Mouse (Mus musculus) embryo, embryonic 9.5 days (tissue): ENCODE measurements around the gene Dmkn.
A peak's percentile ranks its signal among the peaks of the same experiment; 100 is the strongest.

Source experiments
- DNase-seq: peaks from one replicate; pipeline ENCODE4 v3.0.0-alpha.2; 2017; ENCODE audit errors: extremely low spot score

Gene Dmkn

DNA sequence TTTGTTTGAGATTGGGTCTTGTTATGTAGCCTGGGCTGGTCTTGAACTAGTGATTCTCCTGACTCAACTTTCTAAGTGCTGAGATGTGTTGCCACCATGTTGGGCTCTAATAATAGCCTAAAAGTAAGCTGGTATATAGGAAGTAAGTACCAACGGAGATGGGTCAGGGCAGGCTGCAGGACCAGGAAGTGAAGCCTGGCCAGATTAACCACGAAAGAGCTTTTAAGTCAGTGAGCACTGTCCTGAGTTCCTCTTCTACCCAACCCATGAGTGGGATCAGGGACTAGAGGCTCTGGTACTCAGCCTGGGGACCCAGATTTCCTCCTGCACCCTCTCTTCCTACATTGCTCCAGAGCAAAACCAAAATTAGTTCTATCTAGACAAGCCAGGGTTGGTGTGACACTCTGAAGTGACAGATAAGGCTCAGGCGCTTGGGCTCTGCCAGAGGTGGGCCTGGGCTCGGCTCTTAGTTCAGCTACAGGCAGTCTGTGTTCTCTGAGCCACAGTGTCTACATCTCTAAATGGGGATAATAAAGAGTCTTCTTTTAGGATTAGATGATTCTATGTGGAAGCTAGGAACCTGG, 1.7 kb upstream of the Dmkn start:
- DNase-seq = no peak

DNA sequence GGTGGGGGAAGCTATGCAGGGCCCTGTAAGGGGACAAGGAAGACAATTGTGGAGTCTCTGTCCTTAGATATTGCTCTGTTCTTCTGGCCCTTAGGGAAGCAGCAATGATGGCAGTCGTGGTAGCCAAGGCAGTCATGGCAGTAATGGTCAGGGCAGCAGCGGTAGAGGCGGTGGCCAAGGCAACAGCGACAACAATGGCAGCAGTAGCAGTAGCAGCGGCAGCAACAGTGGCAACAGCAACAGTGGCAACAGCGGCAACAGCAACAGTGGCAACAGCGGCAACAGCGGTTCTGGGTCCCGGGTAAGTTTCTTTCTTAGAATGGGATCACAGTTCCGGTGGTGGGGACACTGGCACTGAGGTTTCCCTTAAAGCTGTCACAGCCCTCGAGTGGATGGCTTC, 1.6 kb downstream of the Dmkn start:
- no peak for DNase-seq

DNA sequence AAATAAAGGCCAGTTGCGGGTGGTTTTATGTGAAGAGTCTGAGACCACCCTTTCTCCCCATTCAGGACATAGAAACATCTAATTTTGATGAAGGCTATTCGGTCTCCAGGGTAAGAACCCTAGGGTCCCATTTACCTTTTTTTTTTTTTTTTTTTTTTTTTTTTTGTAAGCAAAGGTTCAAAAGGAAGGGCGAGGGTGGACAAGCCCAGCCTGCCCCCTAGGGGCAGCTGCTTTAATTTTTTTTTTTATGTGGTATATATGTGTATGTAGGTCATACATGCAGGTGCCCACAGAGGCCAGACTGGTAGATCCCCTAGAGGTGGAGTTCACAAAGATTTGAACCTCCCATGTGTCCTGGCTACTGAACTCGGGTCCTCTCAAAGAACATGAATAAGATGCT, 2.9 kb downstream of the Dmkn start:
- no peak for DNase-seq

DNA sequence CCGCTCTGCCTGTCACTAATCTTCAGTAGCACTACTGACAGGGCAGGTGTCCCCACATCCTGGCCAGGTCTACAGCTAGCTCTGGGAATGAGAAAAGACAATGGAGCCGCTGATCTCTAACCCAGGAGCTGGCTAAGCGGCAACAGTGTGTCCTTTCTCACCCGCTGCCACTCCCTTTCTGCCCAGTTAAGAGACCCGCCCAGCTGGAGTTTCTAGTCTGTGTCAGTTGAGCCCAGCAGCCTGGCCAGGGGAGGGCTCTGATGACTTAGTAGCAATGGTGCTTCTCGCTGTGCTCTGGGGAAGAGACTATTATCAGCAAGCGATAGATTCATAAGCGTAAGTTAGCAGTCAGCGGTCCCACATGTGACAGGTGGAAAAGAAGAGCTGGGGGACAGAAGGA, 5.7 kb downstream of the Dmkn start:
- no peak for DNase-seq

DNA sequence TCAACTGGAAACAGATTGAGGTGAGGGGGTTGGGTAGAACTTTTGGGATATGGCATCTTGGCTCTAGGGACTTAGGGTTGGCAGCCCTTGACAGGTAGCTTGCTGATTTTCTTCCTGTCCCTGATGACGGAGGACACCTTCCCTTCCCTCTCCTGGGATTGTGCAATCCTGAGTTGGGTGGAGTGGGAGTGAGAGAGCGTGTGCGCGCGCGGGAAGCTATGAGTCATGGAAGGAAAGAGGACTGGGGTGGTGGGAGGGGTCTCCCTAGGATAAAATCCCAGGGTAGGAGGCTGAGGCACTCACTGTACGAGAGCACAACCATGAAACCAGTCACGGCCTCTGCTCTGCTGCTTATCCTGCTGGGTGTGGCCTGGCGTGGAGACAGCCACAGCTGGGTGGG, 12.5 kb downstream of the Dmkn start:
- DNase-seq = no peak

DNA sequence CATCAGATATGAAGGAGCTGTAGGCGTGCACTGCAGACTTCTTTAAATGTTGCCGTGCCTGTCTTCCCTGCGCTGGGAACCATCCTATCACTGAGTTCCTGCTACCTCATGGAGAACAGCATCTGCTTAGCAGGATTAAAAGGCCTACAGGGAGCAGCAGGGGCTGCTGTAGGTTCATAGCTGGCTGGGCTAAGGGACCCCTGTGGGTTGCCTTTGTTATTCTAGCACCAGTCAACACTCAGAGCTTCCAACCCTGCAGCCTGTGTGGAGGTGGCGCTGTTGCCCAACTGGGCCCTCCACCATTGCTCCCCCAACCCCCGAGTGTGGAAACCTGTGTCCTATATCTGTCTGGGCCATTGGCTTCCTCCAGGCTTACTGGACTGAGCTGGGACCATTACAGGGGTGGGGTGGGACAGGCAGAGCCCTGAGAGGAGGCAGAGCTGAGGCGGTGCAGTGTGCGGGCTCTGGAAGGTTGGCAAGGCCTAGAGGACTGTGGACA, 13.6 kb downstream of the Dmkn start:
- DNase-seq = no peak

DNA sequence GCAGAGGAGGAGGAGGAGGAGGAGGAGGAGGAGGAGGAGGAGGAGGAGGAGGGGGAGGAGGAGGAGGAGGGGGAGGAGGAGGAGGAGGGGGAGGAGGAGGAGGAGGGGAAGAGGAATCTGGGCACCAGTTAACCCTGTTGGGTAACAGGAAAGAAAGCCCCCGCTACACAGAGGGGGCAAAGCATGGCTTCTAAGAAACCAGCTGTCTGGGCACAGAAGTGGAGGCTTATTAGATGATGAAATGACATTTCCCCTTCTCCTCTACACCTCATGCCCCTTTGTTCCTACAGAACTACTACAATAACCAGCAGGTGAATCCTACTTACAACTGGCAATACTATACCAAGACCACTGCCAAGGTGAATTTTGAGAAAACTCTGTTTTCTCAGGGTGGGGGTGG, 14.4 kb downstream of the Dmkn start:
- no peak for DNase-seq

DNA sequence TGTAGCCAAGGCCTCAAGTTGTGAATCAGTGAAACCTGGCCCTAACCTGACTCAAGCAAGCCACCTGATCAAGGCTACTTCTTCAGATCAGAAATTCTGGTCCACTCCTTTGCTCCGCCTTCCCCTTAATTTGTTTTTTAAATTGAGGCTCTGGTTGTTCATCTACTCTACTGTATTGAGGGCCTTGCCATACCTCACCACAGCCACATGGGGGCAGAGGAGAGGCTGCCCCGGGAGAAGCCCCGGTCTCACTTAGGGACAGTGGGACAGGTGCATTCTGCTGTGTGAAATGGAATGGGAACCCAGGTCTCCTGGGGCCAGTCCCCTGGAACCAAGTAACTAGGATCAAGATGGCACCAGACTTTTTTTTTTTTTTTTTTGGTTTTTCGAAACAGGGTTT, 18.2 kb downstream of the Dmkn start:
- DNase-seq = no peak

DNA sequence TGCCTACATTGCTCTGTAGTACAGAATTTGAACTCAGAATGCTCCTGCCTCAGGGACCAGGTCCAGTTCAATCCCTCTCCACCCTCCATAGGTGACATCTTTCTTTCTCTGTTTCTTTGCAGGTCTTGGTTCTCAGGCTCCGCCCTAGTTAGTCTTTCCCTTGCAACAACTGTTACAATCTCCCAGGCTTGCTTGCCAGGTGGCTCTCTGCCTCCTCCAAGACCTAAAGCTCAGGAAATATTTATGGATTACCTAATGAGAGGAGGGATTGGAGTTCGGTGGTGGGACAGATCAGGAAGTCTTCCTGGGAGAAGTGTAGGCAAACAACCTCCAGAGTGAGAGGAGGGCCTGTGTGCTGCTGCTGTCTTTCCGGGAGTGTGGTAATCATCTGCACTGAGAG, 19.1 kb downstream of the Dmkn start:
- DNase-seq = no peak

DNA sequence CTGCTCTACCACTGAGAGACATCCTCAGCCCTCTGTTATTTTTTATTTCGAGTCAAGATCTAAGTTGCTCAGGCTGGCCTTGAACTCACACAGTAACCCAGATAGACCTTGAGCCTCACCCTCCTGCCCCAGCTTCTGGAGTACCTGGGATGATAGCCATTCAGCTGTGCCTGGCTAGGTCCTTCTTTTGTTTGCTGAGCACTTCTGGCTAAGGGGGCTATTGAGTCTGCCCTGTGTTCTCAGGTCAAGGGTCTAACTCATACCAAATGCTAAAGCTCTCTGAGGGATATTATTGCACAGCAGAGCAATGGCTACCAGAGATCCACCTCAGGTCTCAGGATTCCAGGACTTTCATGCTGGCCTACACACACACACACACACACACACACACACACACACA, 21.6 kb downstream of the Dmkn start:
- DNase-seq = no peak

DNA sequence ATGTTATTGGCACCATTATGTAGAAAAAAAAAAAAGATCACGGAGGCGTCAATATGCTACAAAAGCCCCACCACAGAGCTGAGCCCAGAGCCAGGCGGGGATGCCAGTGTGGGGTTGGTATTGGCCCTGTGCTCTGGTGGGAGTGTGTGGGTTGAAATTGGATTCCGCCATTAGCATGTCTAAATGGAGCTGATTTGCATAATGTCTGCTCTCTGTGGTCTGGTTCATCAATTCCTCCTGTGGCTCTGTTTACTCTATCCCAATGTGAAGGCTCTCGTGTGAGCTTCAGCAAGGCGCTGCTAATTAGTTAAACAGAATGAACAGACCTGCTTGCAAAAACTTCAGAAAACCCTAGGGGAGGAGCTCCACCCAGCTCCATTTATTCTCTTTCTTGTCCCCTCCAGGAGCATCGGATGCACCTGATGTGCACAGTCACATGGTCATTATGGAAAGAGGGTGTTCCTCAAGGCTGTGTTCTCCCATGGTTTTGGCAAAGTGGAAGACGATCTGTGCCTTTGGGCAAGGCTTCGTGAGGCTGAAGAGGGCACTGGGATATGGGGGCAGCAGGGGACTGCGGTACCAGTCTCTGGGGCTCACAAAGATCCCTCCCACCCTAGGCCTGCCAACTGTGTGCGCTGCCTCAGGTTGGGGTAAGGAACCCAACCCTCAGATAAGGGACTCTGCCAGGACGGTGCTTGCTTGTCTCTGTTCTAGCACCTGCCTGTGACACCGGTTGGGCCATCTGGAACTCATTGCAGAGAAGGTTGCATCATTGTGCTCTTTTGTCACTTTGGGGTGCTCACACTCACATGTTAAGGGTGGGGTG, 22.4 kb downstream of the Dmkn start:
- DNase-seq = no peak

DNA sequence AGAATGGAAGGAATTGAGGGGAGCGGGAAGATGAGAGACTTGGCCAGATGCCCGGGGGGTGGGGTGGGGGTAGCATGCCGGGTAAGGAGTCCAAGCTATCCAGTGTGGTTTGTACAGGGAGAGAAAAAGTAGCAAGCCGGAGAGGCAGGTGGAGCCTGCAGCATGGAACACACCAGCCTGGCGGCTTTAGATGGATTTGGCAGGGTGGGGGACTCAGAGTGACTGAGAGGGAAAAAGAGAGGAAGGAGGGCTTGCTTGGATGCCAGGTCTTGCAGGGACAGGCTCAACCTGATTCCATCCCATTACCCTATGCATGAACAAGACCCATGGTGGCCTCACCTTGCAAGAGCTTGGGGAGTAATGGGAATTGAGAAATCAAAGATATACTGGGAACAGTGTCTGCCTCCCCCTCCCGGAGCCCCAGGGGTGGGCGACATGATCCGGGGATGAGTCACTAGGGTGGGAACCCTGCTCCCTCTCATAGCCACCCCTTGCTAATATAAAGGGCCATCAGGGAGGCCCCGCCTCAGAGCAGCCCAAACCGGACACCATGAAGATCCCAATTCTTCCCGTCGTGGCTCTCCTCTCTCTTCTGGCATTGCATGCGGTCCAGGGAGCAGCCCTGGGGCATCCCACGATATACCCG, 23.9 kb downstream of the Dmkn start, which contains the start of gene Krtdap:
TSS of gene Krtdap (plus strand) at position 520 of the 646 bp plus-strand sequence.
- no peak for DNase-seq

DNA sequence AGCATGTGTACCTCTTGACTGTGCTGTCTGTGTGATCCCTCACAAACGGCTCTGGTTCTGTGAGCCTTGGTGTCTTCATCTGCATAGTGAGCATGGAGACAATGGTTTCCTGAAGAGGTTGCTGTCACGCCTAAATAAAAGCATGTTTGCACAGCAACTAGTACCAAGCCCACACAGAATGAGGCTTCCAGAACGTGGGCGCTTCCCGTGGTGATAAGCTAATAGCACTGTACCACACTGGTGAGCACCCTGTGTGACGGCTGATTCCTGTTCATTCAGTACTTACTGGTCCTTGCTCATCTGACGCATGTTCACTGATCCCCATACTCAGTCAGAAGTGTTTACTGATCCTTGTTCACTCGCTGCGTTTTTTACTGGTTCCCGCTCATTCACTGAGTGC, 26.6 kb downstream of the Dmkn start:
- no peak for DNase-seq

DNA sequence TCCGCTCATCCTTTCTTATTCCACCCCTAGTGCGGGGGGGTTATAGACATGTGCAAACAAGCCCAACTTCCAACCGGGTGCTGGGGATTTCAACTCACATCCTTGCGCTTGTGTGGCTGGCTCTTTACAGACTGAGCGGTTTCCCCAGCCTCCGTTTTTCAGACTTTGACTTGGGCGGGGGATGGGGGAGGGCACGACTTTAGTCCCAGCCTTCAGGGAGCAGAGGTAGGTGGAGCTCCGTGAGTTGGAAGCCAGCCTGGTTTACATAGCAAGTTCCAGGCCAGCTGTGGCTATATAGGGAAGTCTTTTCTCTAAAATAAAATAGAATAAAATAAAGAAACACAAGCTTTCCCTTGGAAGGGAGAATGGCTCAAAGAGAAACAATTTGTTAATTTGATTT, 28.4 kb downstream of the Dmkn start:
- DNase-seq = no peak

DNA sequence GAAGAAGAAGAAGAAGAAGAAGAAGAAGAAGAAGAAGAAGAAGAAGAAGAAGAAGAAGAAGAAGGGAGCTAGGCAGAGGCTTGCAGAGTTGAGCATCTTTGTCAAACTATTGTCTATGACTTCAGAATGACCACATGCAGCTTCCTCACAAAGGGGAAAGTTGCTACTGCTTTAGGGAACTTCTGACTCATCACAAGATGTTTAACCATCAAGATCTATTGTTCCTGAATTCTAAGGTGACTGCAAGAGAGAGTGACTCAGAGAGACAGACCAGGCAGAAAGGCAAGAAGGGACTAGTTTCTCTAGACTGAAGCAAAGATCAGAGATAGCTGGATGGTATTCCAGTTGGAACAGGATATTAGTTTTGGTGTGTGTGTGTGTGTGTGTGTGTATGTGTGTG, 31.4 kb downstream of the Dmkn start:
- no peak for DNase-seq

DNA sequence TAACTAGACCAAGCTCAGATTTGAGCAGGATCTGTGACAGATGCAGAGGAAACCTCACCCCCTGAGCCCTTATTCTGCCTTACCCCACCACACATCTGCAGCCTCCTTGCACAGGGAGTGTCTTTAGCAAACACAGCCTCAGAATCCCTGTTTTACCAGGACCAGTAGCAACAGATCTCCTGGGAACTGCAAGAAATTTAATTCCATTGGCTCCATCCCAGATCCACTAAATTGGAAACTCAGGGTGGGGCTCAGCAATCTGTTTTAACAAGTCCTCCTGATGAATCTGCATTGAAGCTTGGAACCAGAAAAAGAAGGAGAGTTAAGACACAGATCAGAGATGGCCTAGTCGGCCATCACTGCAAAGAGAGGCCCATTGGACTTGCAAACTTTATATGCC, 33.2 kb downstream of the Dmkn start:
- DNase-seq = no peak

DNA sequence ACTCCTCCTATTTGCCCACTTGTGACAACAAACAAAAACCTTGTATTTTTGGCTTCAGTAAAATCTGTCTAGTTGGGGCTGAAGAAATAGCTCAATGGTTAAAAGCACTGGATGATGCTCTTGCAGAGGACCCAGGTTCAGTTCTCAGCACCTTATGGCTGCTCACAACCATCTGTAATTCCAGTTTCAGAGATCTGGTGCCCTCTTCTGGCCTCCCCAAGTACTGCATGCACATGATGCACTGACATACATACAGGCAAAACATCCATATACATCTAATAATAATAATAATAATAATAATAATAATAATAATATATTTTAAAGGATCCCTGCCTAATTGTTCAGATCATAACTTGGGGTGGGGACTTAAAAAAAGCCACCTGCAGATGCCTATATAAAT, 37.1 kb downstream of the Dmkn start:
- DNase-seq = no peak

DNA sequence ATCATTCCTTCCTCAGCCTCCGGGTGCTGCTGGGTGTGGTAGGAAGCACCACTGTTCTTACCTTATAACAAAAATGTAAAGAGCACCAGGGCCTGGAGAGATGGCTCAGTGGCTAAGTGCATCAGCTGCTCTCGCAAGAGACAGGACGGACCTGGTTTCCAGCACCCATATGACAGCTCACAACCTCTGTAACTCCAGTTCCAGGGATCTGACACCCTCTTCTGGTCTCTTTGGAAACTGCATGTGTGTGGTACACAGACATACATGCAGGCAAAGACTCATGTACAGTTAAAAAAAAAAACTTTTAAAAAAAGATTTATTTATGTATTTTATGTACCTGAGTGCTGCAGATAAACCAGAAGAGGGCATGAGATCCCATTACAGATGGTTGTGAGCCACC, 39.7 kb downstream of the Dmkn start:
- no peak for DNase-seq

DNA sequence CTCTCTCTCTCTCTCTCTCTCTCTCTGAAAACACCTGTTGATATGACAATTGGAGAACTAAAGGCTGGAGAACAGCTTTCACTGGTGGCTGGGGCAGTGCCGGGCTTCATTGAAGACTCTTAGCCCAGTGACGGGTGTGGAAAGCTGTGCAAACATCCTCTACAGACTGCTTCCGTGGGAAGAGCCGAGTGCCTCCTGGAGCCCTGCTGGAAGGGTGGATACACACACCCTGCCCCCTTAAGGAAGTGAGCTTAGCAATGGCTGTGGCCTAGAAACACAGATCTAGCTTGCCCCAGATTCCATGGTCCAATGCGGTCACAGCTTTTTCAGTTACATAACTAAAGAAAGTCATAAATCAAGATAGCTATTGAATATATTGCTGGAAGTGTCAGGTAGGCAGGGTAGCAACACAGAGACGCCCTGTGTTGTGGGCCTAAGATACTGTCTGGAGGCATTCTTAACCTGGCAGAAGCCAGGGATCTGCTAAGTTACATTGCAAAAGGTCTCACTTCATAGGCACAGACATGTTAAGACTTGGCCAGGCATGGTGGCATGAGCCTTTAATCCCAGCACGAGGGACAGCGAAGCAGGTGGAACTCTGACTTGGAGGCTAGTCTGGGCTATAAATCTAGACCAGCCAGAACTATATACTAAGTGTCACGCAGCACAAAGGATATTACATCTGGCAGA, 40.6 kb downstream of the Dmkn start:
- DNase-seq = no peak

DNA sequence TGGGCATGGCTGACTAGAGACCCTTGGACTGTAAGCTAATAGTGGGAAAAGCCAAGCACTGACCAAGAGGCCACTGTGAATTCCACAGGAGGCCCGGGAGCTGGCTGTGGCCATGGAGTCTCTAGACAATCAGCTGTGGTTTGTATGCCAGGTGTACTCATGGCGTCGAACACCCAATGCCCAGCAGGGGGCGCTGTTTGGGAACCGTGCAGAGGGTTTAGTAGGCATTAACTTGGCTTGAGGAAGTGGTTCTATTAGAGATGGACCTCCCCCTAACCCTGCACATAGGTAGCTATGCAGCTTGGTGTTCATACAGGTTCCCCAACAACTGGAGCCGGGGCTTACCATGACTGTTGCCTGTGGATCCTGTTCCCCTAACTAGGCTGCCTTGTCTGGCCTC, 42.4 kb downstream of the Dmkn start:
- peak; percentile 7 for DNase-seq

DNA sequence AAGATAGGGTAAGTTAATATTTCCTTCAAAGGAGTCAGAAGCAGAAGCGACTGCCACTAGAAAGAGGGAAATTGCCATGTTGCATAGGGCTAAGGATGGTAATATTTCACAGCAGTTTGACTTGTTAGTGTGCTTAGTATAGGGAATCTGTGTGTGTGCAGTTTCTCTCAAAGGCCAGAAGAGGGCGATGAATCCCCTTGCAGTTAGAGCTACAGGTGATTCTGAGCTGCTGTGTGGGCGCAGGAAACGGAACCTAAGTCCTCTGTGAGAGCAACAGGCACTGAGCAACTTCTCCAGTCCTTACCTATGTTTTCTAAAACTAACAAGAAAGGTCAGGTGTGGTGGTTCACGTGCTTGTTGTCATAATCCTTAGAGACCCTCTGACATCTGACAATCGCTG, 46.8 kb downstream of the Dmkn start:
- DNase-seq = no peak

DNA sequence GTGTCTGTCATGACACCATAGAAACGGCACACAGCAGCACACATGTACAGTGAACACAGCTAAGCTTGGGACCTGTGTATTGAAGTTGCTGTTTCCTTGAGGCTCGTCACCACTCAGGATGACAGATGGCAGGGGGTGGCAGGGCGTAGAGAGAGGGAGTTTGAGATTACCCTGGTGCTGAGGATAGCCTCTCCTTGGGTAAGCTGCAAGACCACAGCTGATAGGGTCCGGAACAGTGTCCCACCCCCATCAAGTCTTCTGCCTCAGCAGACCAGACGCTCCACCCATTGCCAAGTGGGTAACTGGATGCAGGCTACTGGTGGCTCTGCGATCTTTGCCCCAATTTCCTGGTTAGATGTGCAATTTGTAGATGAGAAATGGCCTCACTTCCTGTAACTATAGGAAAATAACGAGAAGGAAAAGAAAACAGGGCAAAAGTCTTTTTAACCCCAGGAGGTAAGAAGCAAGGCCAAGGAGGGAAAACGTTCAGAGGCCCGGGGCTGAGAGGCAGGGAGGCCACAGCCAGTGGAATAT, 48.3 kb downstream of the Dmkn start:
- DNase-seq = no peak
